In genomic region chr2:155382332-155382700, GRCm38 (mm10) we compare ENCODE assay signal across 8 mouse cellular contexts. TPM values are rescaled to one million over a fixed set of nuclear protein-coding genes. Genes with fewer than 3 reads are reported as not detected.
DNase-seq lines count a peak whose midpoint lies in the region; ATAC-seq and TF ChIP-seq lines count a peak whose summit lies in the region.

No protein-coding gene starts in this region.

- peaks cover 17% of the 10 kb centered on the region for H3K27me3 ChIP-seq in lung, embryonic 15.5 days
- H3K27me3 ChIP-seq in limb, embryonic 10.5 days (ENCODE audit: low read depth, poor library complexity, severe bottlenecking): peaks cover 47% of the 10 kb centered on the region

- WGBS in lung, embryonic 15.5 days: 21% methylated on average over 6 of the region's 6 CpGs
- 27% methylated on average over 6 of the region's 6 CpGs for WGBS in limb, embryonic 10.5 days
- 4% methylated on average over 6 of the region's 6 CpGs for WGBS in olfactory bulb, adult 2 months

- ATAC-seq in lung, embryonic 15.5 days (ENCODE audit: borderline replicate concordance, extremely low read depth, low FRiP score, low TSS enrichment): peak; percentile 9; the same call in 1 of the 2 replicates

- peaks cover 19% of the 10 kb centered on the region for H3K4me1 ChIP-seq in lung, embryonic 15.5 days
- H3K4me1 ChIP-seq in embryonic fibroblast, embryonic 13.5 days (ENCODE audit: control insufficient read depth, insufficient read depth, low read length): peaks cover 5% of the 10 kb centered on the region
- H3K4me1 ChIP-seq in limb, embryonic 10.5 days: peaks cover 32% of the 10 kb centered on the region
- peaks cover 25% of the 10 kb centered on the region for H3K4me1 ChIP-seq in olfactory bulb, adult 2 months (ENCODE audit: control insufficient read depth, insufficient read depth, low read length)

- H3K9ac ChIP-seq in lung, embryonic 15.5 days: peak overlapping the region; percentile 79

- H3K27ac ChIP-seq in lung, embryonic 15.5 days: peak overlapping the region; percentile 94
- H3K27ac ChIP-seq in embryonic fibroblast, embryonic 13.5 days (ENCODE audit: insufficient read depth, low read length): peak overlapping the region; percentile 11; the same call in 1 of the 2 replicates
- peak overlapping the region; percentile 98 for H3K27ac ChIP-seq in limb, embryonic 10.5 days
- peak overlapping the region; percentile 99 for H3K27ac ChIP-seq in olfactory bulb, adult 2 months (ENCODE audit: insufficient read depth, low read depth, low read length)

- TF ChIP-seq CTCF in embryonic fibroblast, embryonic 13.5 days (IDR thresholded peaks at IDR 0.05; ENCODE audit: borderline replicate concordance, insufficient read depth, low read length): no peak
- TF ChIP-seq CTCF in olfactory bulb, adult 2 months (IDR thresholded peaks at IDR 0.05; ENCODE audit: insufficient read depth, low read depth, low read length): no peak

- H3K36me3 ChIP-seq in lung, embryonic 15.5 days: no peaks in the 10 kb centered on the region
- H3K36me3 ChIP-seq in limb, embryonic 10.5 days: peaks cover 19% of the 10 kb centered on the region

- no peaks in the 10 kb centered on the region for H3K9me3 ChIP-seq in lung, embryonic 15.5 days
- H3K9me3 ChIP-seq in limb, embryonic 10.5 days (replicated peaks): no peaks in the 10 kb centered on the region

- peak overlapping the region; percentile 90 for H3K4me2 ChIP-seq in lung, embryonic 15.5 days

- DNase-seq in lung, postnatal 10 days: no peak
- no peak for DNase-seq in limb, embryonic 10.5 days (ENCODE audit: low spot score)
- DNase-seq in cerebellum, adult 9-11 months: no peak
- no peak for DNase-seq in natural killer cell, adult 2 months (ENCODE audit: low spot score in 2 of 2)
- no peak for DNase-seq in yolk sac, embryonic 10.5 days (ENCODE audit: low spot score)

- H3K4me3 ChIP-seq in lung, embryonic 15.5 days: peak overlapping the region; percentile 72
- H3K4me3 ChIP-seq in embryonic fibroblast, embryonic 13.5 days (ENCODE audit: insufficient read depth, low read length): peak overlapping the region; percentile 71
- H3K4me3 ChIP-seq in limb, embryonic 10.5 days: peak overlapping the region; percentile 93
- H3K4me3 ChIP-seq in olfactory bulb, adult 2 months (ENCODE audit: insufficient read depth, low read depth, low read length): peak overlapping the region; percentile 80

- no peak for TF ChIP-seq POLR2A in embryonic fibroblast, embryonic 13.5 days (IDR thresholded peaks at IDR 0.05; ENCODE audit: low read depth, low read length)
- no peak for TF ChIP-seq POLR2A in olfactory bulb, adult 2 months (IDR thresholded peaks at IDR 0.05; ENCODE audit: insufficient read depth, low read depth, low read length)

RNA-seq across cellular contexts. Expression of gene Trp53inp2, which starts 1.5 kb away (rescaled TPM):
- polyA plus RNA-seq in lung, embryonic 15.5 days (2015; fragmentation: Nextera tagmentation; extraction: Ambion mirVana): 18.0 and 19.7 TPM in 2 replicates
- 73.2 and 77.7 TPM in 2 replicates for polyA plus RNA-seq in embryonic fibroblast, embryonic 13.5 days (2011; ENCODE audit: insufficient read length, low read depth, missing spikeins)
- 15.2 and 23.5 TPM in 2 replicates for polyA plus RNA-seq in limb, embryonic 10.5 days (2016; fragmentation: Nextera tagmentation; extraction: Ambion mirVana)
- 154 TPM in 1 of 2 replicates, not detected in the other for polyA plus RNA-seq in olfactory bulb, adult 2 months (2012; ENCODE audit: insufficient read depth, insufficient read length, low replicate concordance, missing spikeins)

RNA-seq across cellular contexts. Expression of gene Pigu, which starts 25.1 kb away (rescaled TPM):
- 47.5 and 52.2 TPM in 2 replicates for polyA plus RNA-seq in lung, embryonic 15.5 days (2015; fragmentation: Nextera tagmentation; extraction: Ambion mirVana)
- polyA plus RNA-seq in embryonic fibroblast, embryonic 13.5 days (2011; ENCODE audit: insufficient read length, low read depth, missing spikeins): 40.6 and 43.9 TPM in 2 replicates
- 51.7 and 53.9 TPM in 2 replicates for polyA plus RNA-seq in limb, embryonic 10.5 days (2016; fragmentation: Nextera tagmentation; extraction: Ambion mirVana)
- polyA plus RNA-seq in olfactory bulb, adult 2 months (2012; ENCODE audit: insufficient read depth, insufficient read length, low replicate concordance, missing spikeins): not detected in 2 replicates

Comparison
In these comparisons a context has a peak if more than half of its experiments do, and no peak if none do; other contexts are left out.
1. H3K27ac ChIP-seq: peak in every context shown above with its lines; median percentile 99 in olfactory bulb, adult 2 months; 98 in limb, embryonic 10.5 days; 94 in lung, embryonic 15.5 days; 11 in embryonic fibroblast, embryonic 13.5 days.